Mouse (Mus musculus) liver, postnatal 0 days (tissue): ENCODE measurements around the gene Htr6.

Experiments
- CTCF ChIP-seq: sonication (generic); IDR thresholded peaks from 2 replicates; pipeline ENCODE4 v1.5.1; 2016; ENCODE audit warnings: antibody characterized with exemption, low read depth
- EP300 ChIP-seq: IDR thresholded peaks from 2 replicates; pipeline ENCODE4 v1.6.1; 2016; ENCODE audit warnings: antibody characterized with exemption, low read depth, mild to moderate bottlenecking

- TF ChIP-seq CTCF (no peak), EP300 (no peak)
Observed at GRCm38 (mm10) chr4:139018976-139019375, 56.4 kb downstream of the Htr6 start.
